Mouse (Mus musculus) liver, embryonic 16.5 days (tissue): ENCODE data around the gene Mvb12a. TPM values are rescaled to one million over a fixed set of nuclear protein-coding genes. Genes with fewer than 3 reads are reported as not detected.

ENCODE experiments used
- ATAC-seq: fragments of 200-750 bp; cut with Nextera tagmentation; 2 replicates; pipeline ENCODE4 v1.8.0; 2017; ENCODE audit warnings: low read depth, mild to moderate bottlenecking, moderate number of reproducible peaks, moderate library complexity
- H3K27ac ChIP-seq: fragments of 300-500 bp; sonication (generic); 2 replicates; pipeline ENCODE4 v1.5.1; 2014; ENCODE audit warnings: mild to moderate bottlenecking, low read length
- H3K27me3 ChIP-seq: fragments of 300-500 bp; sonication (generic); 2 replicates; pipeline ENCODE4 v1.6.1; 2014; ENCODE audit warnings: low read depth, low read length, mixed read lengths; ENCODE audit not compliant: control insufficient read depth, insufficient read depth
- H3K36me3 ChIP-seq: fragments of 300-500 bp; sonication (generic); 2 replicates; pipeline ENCODE4 v1.6.1; 2014; ENCODE audit warnings: mild to moderate bottlenecking; ENCODE audit not compliant: control insufficient read depth, insufficient read depth
- H3K4me1 ChIP-seq: fragments of 300-500 bp; sonication (generic); 2 replicates; pipeline ENCODE4 v1.6.1; 2014; ENCODE audit warnings: low read depth, low read length, mixed read lengths; ENCODE audit not compliant: control insufficient read depth
- H3K4me2 ChIP-seq: fragments of 300-500 bp; sonication (generic); 2 replicates; pipeline ENCODE4 v1.6.1; 2014; ENCODE audit warnings: low read depth, low read length, mixed read lengths
- H3K4me3 ChIP-seq: fragments of 300-500 bp; sonication (generic); 2 replicates; pipeline ENCODE4 v1.5.1; 2014; ENCODE audit warnings: low read depth, mild to moderate bottlenecking, low read length
- H3K9ac ChIP-seq: fragments of 300-500 bp; sonication (generic); 2 replicates; pipeline ENCODE4 v1.6.1; 2014; ENCODE audit warnings: low read depth, low read length
- H3K9me3 ChIP-seq: fragments of 300-500 bp; sonication (generic); replicated peaks from 2 replicates; pipeline ENCODE4 v1.6.1; 2016; ENCODE audit warnings: low read length; ENCODE audit not compliant: control insufficient read depth
- WGBS: fragments of 180-500 bp; shearing (Covaris S2); extraction: QIAGEN DNeasy Blood & Tissue Kit; methylation state at CpG from one replicate; pipeline ENCODE4 v1.1.7; 2014; ENCODE audit not compliant: insufficient replicate concordance; 5-methylcytosine and 5-hydroxymethylcytosine counted together
- polyA plus RNA-seq: library from polyadenylated mRNA; unstranded; fragments of >200 nt; fragmentation: Nextera tagmentation; extraction: Ambion mirVana; gene quantifications from 2 replicates; pipeline ENCODE4 v1.2.1, GENCODE M21; 2015

Gene Mvb12a
- polyA plus RNA-seq, 1 experiment from 2014 or later, result 32.5 TPM

DNA sequence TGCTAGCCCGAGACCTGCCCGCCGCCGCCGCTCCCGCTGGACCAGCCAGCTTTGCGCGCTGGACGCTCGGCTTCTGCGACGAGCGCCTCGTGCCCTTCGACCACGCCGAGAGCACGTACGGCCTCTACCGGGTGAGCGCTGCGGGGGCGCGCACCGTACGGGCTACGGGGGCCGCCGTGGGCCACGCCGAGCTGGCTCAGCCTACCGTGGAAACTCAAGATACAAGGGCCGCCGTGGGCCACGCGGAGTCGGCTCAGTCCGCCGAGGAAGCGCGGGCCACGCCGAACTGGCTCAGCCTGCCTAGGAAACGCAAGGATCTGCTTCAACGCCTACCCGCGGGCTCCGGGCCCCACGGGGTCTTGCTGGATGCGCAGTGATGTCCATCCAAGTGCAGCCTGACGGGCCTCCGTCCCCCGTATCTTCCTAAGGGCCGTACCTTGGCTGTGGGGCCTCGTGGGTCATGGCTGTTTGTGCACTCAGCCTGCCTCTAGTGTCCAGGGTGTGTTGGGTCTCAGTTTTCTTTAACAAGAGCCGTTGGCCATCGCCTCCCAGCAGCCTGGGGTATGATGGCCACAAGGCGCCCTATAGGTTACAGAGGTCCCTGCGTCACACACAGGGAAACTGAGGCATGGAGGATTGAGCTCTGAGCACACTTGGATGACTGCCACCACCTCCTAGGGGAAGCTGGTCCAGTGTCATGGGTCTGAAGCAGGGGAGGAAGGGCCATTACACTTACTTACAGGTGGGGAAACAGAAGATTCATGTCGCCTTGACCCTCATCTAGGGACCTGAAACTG lies 49.9 kb downstream of the Mvb12a start:
- peak; percentile 64 for ATAC-seq
- Histone ChIP-seq H3K27ac (peak overlapping the region; percentile 94), H3K4me2 (peak overlapping the region; percentile 93), H3K27me3 (no peaks in the 10 kb centered on the region), H3K4me3 (peak overlapping the region; percentile 73), H3K4me1 (peaks cover 22% of the 10 kb centered on the region), H3K9ac (peak overlapping the region; percentile 72), H3K36me3 (no peaks in the 10 kb centered on the region), H3K9me3 (no peaks in the 10 kb centered on the region)
- 2% methylated on average over 60 of the region's 60 CpGs for WGBS

DNA sequence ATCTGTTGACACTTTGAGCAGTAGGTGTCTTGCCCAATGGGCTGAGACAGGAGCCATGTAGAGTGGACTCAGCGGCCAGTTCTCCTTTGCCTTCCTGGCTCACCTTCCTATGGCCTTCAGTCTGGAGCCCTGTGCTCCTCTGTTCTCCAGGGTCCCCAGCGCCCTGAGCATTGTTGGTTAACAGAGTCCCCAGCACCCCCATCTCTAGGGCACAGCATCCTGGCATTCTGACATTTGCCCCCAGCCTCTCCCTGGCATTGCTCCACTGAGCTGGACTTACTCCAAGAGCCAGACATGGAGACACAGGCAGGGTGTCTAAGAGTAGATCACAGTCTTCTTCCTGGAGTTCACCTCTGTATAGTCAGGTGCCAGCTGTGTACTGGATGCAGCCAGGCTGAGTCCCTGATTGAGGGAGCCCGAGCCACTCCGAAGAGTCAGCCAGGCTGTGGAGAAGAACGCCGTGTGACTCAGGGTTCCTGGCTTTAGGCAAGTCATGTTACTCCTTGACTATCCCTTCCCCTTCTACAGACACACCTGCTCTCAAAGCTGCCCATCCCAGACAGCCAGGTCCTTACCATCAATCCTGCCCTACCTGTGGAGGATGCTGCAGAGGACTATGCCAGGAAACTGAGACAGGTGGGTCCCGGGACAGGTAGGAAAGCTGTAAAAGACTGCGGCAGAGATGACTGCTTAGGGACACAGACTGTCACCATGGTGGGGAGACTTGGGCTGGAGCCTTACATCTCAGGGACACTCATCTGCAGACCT lies 51.0 kb downstream of the Mvb12a start:
- H3K4me1 ChIP-seq, result peaks cover 22% of the 10 kb centered on the region
- H3K4me3 ChIP-seq, result no peak overlapping the region
- no peak overlapping the region for H3K4me2 ChIP-seq
- no peaks in the 10 kb centered on the region for H3K36me3 ChIP-seq
- WGBS, result 80% methylated on average over 8 of the region's 8 CpGs
- H3K27me3 ChIP-seq, result no peaks in the 10 kb centered on the region
- no peak overlapping the region for H3K9ac ChIP-seq
- no peaks in the 10 kb centered on the region for H3K9me3 ChIP-seq
- no peak for ATAC-seq
- H3K27ac ChIP-seq, result no peak overlapping the region

DNA sequence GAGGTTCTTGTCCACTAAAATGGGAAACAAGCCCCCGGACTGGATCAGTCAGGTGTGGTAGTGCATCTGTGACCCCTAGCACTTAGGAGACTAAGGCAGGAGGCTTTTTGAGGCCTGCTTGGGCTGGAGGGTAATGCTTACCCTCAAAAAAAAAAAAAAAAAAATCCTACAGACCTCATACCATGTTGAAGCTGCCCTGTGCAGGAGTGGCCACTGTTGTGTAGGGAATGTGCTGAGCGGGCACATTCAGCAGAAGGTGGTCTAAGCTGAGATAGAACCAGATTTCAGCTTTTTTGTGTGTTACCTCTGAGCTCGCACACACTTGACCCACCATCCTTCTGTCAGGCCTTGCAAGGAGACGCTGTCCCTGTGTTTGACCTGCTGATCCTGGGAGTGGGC lies 51.6 kb downstream of the Mvb12a start:
- Histone ChIP-seq H3K27me3 (no peaks in the 10 kb centered on the region), H3K4me1 (peaks cover 22% of the 10 kb centered on the region), H3K9ac (no peak overlapping the region), H3K36me3 (no peaks in the 10 kb centered on the region), H3K27ac (no peak overlapping the region), H3K4me3 (no peak overlapping the region), H3K9me3 (no peaks in the 10 kb centered on the region), H3K4me2 (no peak overlapping the region)
- WGBS, result 71% methylated on average over 4 of the region's 4 CpGs
- no peak for ATAC-seq

- H3K4me3 ChIP-seq, result no peak overlapping the region
- ATAC-seq, result no peak
- H3K4me2 ChIP-seq, result no peak overlapping the region
- H3K27ac ChIP-seq, result no peak overlapping the region
- H3K4me1 ChIP-seq, result peaks cover 20% of the 10 kb centered on the region
- 9% methylated on average over 27 of the region's 27 CpGs for WGBS
- H3K9me3 ChIP-seq, result no peaks in the 10 kb centered on the region
- H3K27me3 ChIP-seq, result no peaks in the 10 kb centered on the region; the same call in none of the 2 replicates
- no peak overlapping the region for H3K9ac ChIP-seq
- H3K36me3 ChIP-seq, result no peaks in the 10 kb centered on the region
Observed at GRCm38 (mm10) chr8:71595862-71596261, 53.1 kb downstream of the Mvb12a start.

- no peak overlapping the region for H3K27ac ChIP-seq
Observed at GRCm38 (mm10) chr8:71596384-71596783, 53.7 kb downstream of the Mvb12a start.

GRCm38 (mm10) chr8:71596798-71597197 lies 54.1 kb downstream of the Mvb12a start:
- Histone ChIP-seq H3K9ac (no peak overlapping the region), H3K27ac (no peak overlapping the region), H3K9me3 (no peaks in the 10 kb centered on the region), H3K27me3 (peaks cover 7% of the 10 kb centered on the region), H3K36me3 (no peaks in the 10 kb centered on the region), H3K4me1 (peaks cover 15% of the 10 kb centered on the region), H3K4me2 (no peak overlapping the region), H3K4me3 (no peak overlapping the region)
- no peak for ATAC-seq
- 49% methylated on average over 4 of the region's 4 CpGs for WGBS

More at GRCm38 (mm10) chr8:71596384-71596783, 53.7 kb downstream of the Mvb12a start:
- Histone ChIP-seq H3K4me3 (no peak overlapping the region), H3K9me3 (no peaks in the 10 kb centered on the region), H3K27me3 (peaks cover 3% of the 10 kb centered on the region), H3K9ac (no peak overlapping the region), H3K4me1 (peaks cover 15% of the 10 kb centered on the region), H3K36me3 (no peaks in the 10 kb centered on the region), H3K4me2 (no peak overlapping the region)
- 39% methylated on average over 6 of the region's 6 CpGs for WGBS
- no peak for ATAC-seq

DNA sequence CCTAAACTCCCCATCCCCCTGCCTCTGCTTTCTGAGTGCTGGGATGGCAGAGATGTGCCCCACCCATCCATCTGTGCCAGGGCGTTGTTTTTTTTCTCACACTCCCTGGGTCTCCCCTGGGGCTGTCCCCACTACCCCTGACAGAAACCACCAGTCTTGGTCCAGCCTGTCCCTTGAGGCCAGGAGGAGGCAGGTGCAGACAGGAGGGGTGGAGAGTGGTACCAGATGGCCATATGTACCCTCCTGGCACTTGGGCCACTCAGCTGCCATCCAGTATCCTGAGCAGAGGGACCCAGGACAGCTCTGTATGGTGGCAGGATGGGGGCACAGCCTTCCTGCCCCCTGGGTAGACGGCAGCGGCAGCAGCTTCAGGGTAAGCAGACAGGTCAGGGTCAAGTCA lies 54.7 kb downstream of the Mvb12a start, which contains the start of gene Fam129c:
Gene Fam129c, plus strand, starts transcription at position 198 of the 400 bp plus-strand sequence.
- Histone ChIP-seq H3K9me3 (no peaks in the 10 kb centered on the region), H3K4me2 (no peak within 1 kb of the TSS), H3K27me3 (peaks cover 13% of the 10 kb centered on the region), H3K9ac (no peak within 1 kb of the TSS), H3K4me1 (peaks cover 17% of the 10 kb centered on the region), H3K36me3 (no peaks in the 10 kb centered on the region), H3K4me3 (no peak within 1 kb of the TSS), H3K27ac (no peak within 1 kb of the TSS)
- ATAC-seq, result 0 out of 2 replicates have a peak, but pooled peaks have one; percentile 12
- 70% methylated on average over 3 of the region's 3 CpGs for WGBS
